Mouse (Mus musculus) liver, adult 2 months (tissue): ENCODE results near the gene Lgals3bp.

ENCODE experiments used
- CTCF ChIP-seq: fragments of 200-500 bp; IDR thresholded peaks from 2 replicates; pipeline ENCODE4 v1.5.1; 2011; ENCODE audit warnings: low read depth, low read length, control low read depth
- POLR2A ChIP-seq: fragments of 200-500 bp; IDR thresholded peaks from 2 replicates; pipeline ENCODE4 v1.6.1; 2011; ENCODE audit warnings: low read length, control low read depth; ENCODE audit not compliant: insufficient read depth; ENCODE audit errors: extremely low read depth

DNA sequence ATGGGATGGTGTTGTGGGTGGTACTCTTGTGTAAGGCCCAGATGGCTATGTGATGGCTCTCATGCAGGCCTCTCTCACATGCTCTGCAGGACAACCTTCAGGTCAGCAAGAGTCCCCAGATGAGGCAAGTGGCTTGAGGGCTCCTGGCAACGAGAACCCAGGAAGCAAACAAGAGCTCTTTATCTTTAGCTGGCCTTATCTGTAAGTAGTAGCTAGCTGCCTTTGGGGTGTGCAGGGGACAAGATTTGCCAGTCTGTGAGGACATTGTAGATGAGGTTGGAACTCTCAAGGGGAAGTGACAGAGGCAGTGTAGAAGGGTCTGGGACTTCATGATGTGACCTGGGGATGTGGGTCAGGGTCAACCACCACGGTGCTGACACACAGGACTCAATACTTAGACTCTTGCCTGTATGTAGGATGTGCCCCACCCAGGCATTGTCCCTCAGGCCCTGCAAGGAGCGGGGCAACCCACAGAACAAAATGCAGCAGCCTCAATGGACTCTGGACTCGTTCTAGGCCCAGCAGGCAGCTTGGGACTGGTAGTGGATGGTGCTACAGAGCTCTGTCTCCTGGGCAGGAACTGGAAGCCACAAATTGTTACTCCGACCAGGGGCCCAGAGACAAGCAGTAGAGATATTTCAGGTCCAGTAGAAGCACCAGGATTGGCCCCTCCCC is 1.9 kb downstream of the Lgals3bp start:
- TF ChIP-seq CTCF, result no peak
- TF ChIP-seq POLR2A, result no peak
